In the genomic region with DNA sequence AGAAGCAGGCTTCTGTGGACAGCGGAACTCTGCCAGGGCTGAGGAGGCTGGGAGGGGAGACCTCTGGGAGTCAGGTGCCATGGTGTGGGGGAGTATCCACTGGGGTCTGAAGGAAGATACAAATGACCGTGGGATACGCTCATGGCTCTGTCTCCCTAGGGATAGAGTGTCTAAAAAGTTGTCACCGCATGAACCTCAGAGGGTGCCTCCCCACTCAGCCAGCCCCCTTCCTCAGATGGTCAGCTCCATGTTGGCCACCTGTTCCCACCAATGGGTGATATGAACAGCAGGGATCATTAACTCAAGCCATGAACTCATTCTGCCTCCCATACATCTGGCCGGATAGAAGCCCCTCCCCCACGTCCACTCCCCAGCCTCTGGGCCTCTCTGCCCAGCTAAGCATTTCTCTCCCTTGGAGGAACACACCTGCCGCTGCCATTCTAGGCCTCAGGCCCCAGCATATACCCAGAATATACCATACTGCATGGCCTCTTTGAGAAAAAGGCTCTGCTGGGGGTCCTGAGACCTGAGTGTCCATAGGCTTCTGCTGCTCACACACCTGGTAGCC, we compare ENCODE assay signal across 20 mouse cellular contexts.
"Had no signal": no experiment of that assay in that cellular context is flagged by ENCODE, and none has a peak within 500 bp of the region (broad histone marks: within the 10 kb centered on the region; RNA-seq: fewer than 3 reads in every experiment).

No protein-coding gene starts in this region.

- H3K4me1 ChIP-seq: limb, embryonic 15.5 days; lung, embryonic 15.5 days; megakaryocyte, embryonic 14.5 days had no signal

- H3K9me3 ChIP-seq: limb, embryonic 12.5 days; limb, embryonic 15.5 days; liver, embryonic 15.5 days; lung, embryonic 15.5 days; midbrain, embryonic 12.5 days; midbrain, embryonic 15.5 days; neural tube, embryonic 13.5 days had no signal

- H3K4me2 ChIP-seq: limb, embryonic 12.5 days; limb, embryonic 15.5 days; liver, embryonic 11.5 days; liver, embryonic 15.5 days; lung, embryonic 15.5 days; midbrain, embryonic 12.5 days; midbrain, embryonic 15.5 days; neural tube, embryonic 13.5 days had no signal

- ATAC-seq: intestine, postnatal 0 days; midbrain, embryonic 15.5 days had no signal

- H3K27me3 ChIP-seq: limb, embryonic 15.5 days; lung, embryonic 15.5 days had no signal

- H3K9ac ChIP-seq: limb, embryonic 12.5 days; limb, embryonic 15.5 days; liver, embryonic 15.5 days; lung, embryonic 15.5 days; midbrain, embryonic 12.5 days; midbrain, embryonic 15.5 days; neural tube, embryonic 13.5 days had no signal

- H3K27ac ChIP-seq: left cerebral cortex, adult 2 months; limb, embryonic 12.5 days; limb, embryonic 15.5 days; liver, embryonic 15.5 days; lung, embryonic 15.5 days; midbrain, embryonic 12.5 days; midbrain, embryonic 15.5 days; neural tube, embryonic 13.5 days had no signal

- H3K4me3 ChIP-seq: left cerebral cortex, adult 2 months; limb, embryonic 12.5 days; limb, embryonic 15.5 days; liver, embryonic 15.5 days; lung, embryonic 15.5 days; megakaryocyte, embryonic 14.5 days; midbrain, embryonic 12.5 days; midbrain, embryonic 15.5 days; myocyte; neural tube, embryonic 13.5 days had no signal

- DNase-seq: kidney, postnatal 14 days; layer of hippocampus, postnatal 36 days; left cerebral cortex, postnatal 4 days; lung, adult 18-20 months; lung, postnatal 10 days; lung, postnatal 36 days; thymus, adult 18-20 months; thymus, postnatal 36 days had no signal

- H3K36me3 ChIP-seq: limb, embryonic 12.5 days; limb, embryonic 15.5 days; liver, embryonic 15.5 days; lung, embryonic 15.5 days; midbrain, embryonic 12.5 days; midbrain, embryonic 15.5 days; neural tube, embryonic 13.5 days had no signal
